Mouse (Mus musculus) megakaryocyte-erythroid progenitor cell, adult 5-6 weeks (primary cell): Measurements from ENCODE around the gene Gm45062. TPM values are rescaled to one million over a fixed set of nuclear protein-coding genes. Genes with fewer than 3 reads are reported as not detected.

Experiments used
- ATAC-seq: replicated peaks from 2 replicates; pipeline ENCODE4 v1.8.0; 2016; ENCODE audit warnings: mild to moderate bottlenecking, inconsistent platforms; ENCODE audit not compliant: severe bottlenecking, poor library complexity, low FRiP score, low TSS enrichment
- total RNA-seq, 2 experiments: library from RNA; stranded (forward) in 1 of 2; stranded (reverse) in 1 of 2; fragments of 200-1000, 215-1000 nt in 1 of 2; fragments of >200 nt in 1 of 2; fragmentation: Nextera tagmentation in 1 of 2; gene quantifications; 2 replicates each; pipeline ENCODE4 v1.2.3; 2014 to 2017

Gm45062 gene
- total RNA-seq, 2 experiments from 2014 or later, result 1.6 TPM; not detected in 1

DNA sequence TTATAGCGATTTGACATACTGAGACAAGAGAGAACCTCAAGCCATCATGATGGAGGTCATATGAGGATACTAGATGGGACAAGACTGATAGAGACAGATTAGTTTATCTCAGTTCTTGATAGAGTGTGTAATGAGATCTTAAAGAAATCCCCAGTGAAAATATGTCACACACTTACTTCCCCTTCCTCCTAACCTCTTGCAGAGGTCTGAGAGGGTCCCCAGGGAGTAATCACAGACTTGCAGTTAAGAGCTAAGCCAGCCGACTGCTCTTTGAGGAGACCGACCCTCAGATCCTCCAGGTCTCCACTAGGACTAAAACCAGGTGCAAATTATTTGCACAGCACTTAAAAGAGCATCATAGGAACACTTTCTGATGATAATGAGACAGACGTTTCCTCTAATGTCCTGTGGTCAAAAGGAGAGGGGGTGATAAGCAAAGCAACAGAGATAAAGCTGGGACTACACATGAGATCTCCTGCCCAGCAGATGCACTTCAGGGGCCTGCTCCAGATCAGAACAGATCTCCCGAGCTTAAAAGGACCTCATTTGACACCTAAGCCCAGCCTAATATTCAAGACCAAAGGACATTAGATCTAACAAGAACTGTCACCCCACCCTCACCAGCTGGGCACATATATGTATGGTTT is 372.9 kb downstream of the Gm45062 start:
- ATAC-seq, result peak; percentile 83

DNA sequence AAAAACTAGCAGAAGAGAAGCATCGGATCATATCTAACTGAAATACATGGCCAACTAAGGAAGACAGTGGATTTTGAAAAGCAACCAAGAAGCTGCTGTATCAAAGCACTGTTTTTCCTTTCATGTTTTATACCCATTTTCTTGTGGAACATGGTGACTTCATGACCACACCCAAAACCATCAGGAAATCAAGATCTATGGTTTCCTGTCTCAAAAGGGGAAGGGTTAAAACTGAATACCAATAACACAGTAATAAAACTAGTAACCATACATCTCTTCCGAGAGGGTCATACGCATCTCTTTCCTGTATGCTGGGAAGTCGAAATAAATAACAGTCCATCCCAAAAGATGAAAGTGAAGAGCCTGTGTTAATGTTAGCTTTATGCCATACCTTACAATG is 373.5 kb downstream of the Gm45062 start:
- ATAC-seq, result no peak

DNA sequence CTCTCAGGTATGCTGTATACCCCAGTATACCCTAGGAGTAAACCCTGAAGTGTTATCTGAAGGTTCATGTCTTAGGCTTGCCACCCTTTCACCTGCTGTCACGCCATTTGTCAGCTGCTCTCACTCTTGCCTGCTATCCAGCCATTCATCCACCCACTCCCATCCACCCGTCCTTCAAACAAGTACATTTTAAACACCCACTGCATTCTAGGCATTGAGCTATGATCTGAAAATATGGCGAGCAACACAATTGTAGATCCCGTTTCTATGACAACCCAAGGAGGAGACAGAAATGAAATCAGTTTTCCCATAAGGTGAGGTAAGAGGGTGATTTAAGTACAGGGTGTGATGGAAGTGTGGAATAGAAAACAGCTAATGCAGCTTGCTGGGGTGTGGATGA is 378.9 kb downstream of the Gm45062 start:
- ATAC-seq, result no peak

DNA sequence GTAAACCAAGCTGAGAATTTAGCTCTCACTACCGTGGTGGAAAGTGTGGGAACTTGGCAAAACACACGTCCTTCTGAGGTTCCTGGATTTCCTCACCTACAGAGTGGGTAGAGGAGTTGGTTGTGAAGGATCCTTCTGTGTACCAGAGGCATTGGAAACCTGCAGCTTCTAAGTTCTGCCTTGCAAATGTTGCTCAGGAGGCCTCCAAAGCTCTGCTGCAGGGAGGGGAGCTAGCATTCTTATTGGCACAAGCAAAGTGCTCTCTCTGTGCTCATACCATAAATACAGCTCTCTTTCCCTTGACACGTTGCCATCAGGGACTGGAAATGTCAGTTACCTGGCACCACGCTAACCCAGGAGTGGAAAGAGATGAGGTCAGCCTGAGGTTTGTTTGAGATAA is 379.6 kb downstream of the Gm45062 start:
- ATAC-seq, result no peak

DNA sequence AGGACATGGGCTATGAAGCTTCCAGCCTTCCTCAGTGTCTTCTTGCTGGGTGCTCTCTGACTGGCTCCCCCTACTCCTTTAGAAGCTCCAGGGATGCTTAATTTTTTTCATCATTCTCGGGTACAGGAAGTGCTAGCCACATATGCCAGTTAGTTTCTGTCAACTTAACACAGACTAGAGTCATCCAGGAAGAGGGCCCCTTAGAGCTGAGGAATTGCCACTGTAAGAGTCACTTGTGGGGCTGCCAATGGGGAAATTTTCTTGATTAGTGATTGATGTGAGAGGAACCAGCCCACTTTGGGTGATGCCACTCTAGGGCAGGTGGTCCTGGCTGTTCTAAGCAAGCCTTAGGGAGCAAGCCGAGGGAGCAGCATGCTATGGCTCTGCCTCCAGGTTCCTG is 380.3 kb downstream of the Gm45062 start:
- no peak for ATAC-seq

DNA sequence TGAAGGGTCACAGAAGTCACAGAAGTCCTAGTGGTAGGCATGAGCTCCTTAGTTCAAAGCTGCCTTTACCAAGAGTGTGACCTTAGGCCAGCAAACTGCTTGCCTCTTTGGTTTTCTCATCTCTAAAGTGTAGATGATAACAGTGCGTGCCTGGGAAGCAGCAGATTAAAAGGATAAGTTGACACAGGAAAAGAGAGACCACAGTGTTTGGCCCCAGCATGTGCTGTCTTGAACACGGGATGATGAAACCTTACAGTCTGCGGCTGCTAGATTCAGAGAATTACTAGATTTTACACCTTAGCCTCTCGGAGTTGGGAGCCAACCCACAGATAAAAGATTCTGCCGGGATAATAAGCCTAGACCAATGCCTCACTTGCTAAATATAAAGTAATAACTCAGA is 381.6 kb downstream of the Gm45062 start:
- ATAC-seq, result peak; percentile 50; the same call in 1 of the 2 replicates

DNA sequence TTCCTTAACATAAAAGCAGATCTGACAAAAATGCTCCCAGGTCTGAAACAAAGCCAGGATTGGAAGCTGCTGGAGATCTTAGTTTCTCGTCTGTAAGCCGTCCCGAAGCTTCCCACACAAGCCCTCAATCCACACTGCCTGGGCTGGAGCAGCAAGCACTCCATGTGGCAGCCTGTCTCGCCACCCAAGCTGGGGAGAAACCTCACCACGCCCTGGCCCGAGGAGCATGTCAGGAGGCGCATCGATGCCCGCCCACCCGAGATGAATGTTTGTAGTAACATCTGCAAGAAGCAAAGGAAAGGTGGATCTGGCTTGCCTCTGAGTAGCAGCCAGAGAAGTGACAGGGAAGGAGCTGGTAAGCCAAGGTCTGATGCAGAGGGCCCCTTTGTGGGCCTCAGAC is 385.5 kb downstream of the Gm45062 start:
- ATAC-seq, result no peak

DNA sequence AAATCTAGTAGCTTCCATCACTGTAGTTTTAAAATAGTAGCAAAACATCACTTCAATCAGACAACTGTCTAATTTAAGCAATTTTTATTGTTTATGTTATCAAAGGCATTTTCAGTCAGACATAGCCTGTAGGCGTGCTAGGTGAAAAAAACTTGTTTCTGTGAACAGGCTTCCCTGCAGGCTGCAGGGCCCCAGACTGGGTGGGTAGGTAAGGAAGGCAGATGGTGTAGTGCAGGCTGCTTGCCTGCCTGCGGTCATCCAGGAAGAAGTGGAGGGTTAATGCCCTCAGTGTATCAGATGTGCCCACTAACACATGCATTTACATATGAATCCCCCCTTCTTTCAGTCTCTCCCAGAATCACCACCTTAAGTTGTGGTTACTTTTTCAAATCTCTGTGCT is 386.5 kb downstream of the Gm45062 start:
- ATAC-seq, result no peak

Other genes with a start within 250 kb of the Gm45062 start
- gene Col28a1, start 66.8 kb upstream of the Gm45062 start, total RNA-seq (2014; fragmentation: Nextera tagmentation), result not detected in 2 replicates
- 0.08 TPM in 1 of 2 replicates, not detected in the other for gene Col28a1, start 66.8 kb upstream of the Gm45062 start, total RNA-seq (2017)
- gene Mios, start 50.2 kb upstream of the Gm45062 start, total RNA-seq (2014; fragmentation: Nextera tagmentation), result 31.4 and 33.6 TPM in 2 replicates
- 39.2 and 53.4 TPM in 2 replicates for gene Mios, start 50.2 kb upstream of the Gm45062 start, total RNA-seq (2017)
- gene Rpa3, start 277 bp upstream of the Gm45062 start, total RNA-seq (2014; fragmentation: Nextera tagmentation), result 118 and 179 TPM in 2 replicates
- gene Rpa3, start 277 bp upstream of the Gm45062 start, total RNA-seq (2017), result 108 and 144 TPM in 2 replicates
- 8.6 and 28.3 TPM in 2 replicates for gene Umad1, start 162 bp upstream of the Gm45062 start, total RNA-seq (2014; fragmentation: Nextera tagmentation)
- 3.9 and 9.6 TPM in 2 replicates for gene Umad1, start 162 bp upstream of the Gm45062 start, total RNA-seq (2017)